Mouse (Mus musculus): ENCODE measurements around the gene Wtap.
A peak's percentile ranks its signal among the peaks of the same experiment; 100 is the strongest.
"Not testable (repeated sequence)": the region's sequence is repeated elsewhere in the genome, so short reads cannot be mapped to it uniquely, and the experiment has no call there.

Wtap gene

DNA sequence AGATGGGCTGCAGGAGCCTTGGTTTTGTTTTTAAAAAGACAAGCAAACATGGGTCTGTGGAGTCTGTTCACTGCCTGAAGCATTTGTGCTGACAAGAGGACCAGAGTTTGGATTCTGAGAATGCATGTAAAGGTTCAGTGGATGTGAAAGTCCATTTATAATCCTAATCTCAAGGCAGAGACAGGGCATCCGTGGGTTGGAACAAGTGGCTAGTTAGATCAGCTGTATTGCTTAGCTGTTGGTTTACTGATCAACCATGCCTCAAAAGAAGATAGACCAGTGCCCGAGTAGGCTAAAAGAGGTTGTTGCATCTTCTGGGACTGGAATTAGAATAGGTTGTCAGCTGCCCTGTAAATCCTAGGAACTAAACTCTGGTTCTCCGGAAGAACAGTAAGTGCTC lies 30.5 kb downstream of the Wtap start:
- no peak for DNase-seq (ENCODE audit: low read depth, low spot score)

DNA sequence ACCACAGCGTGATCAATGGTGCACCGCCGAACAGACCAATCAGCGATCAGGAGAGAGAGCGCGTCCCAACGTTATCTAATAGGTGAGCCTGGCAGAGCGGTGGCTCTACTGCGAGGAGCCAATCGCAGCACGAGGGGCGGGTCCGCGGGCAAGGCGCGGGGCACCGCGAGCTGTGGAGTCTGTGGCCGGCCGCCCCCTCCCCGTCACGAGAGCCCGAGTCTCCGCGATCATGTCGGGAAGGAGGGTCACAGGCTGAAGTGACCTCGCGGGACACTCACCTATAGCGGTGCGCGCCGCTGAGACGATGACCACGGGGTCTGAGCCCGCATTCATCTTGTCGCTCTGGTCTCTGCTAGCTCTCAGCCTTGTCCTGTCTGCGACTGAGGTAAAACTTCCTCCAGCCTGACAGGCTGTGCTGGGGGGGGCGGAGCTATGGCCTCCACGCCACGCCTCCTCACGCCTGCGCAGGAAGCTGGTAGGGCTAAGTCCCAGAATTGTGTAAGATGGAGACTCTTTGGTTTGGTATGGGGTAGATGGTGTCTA lies 33.6 kb downstream of the Wtap start, which contains the start of gene Acat2:
TSS of gene Acat2 (minus strand) at position 417 of the 543 bp plus-strand sequence.
- DNase-seq (ENCODE audit: low read depth, low spot score) = peak; percentile 88

- not testable (repeated sequence) for DNase-seq (ENCODE audit: low read depth, low spot score)
These were observed 34.6 kb downstream of the Wtap start for GRCm38 (mm10) chr17:12959377-12959776.

DNA sequence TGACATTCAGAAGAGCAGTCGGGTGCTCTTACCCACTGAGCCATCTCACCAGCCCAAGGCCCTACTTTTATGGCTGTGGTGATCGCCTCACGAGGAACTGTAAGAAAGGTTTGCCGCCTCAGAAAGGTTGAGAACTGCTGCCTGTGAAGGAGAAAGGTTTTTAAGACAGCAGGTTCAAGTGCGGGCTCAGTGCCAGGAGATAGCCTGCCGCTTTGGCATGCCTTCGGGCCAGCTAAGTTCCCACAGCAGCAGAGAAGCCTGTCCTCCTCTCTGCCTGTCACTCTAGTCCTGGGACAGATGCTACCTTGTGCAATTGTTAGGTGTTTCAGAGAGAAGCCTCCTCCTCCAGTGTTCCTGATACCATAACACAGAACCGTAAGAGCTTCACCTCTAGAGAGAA lies 37.3 kb downstream of the Wtap start:
- DNase-seq (ENCODE audit: low read depth, low spot score) = no peak

DNA sequence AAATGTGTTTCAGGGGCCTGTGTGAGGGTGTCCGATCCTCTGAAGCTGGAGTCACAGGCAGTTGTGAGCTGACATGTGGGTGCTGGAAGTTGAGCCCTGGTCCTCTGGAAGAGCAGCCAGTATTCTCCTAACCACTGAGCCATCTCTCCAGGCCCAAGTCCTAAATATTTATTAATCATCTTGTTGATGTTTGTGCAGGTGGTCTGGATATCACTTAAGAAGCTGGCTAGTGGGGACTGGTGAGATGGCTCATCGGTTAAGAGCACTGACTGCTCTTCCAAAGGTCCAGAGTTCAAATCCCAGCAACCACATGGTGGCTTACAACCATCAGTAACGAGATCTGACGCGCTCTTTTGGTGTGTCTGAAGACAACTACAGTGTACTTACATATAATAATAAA lies 44.3 kb downstream of the Wtap start:
- DNase-seq (ENCODE audit: low read depth, low spot score) = no peak

- DNase-seq (ENCODE audit: low read depth, low spot score) = no peak
These were observed 51.4 kb downstream of the Wtap start for GRCm38 (mm10) chr17:12942459-12943162.

GRCm38 (mm10) chr17:12941543-12942260 lies 52.3 kb downstream of the Wtap start:
- DNase-seq (ENCODE audit: low read depth, low spot score) = no peak

- no peak for DNase-seq (ENCODE audit: low read depth, low spot score)
These were observed 53.7 kb downstream of the Wtap start, which contains the start of gene Acat3 for GRCm38 (mm10) chr17:12940151-12940805. TSS of gene Acat3 (minus strand) at chr17:12940600.

GRCm38 (mm10) chr17:12939377-12940148 lies 54.4 kb downstream of the Wtap start:
- DNase-seq (ENCODE audit: low read depth, low spot score) = not testable (repeated sequence)

DNA sequence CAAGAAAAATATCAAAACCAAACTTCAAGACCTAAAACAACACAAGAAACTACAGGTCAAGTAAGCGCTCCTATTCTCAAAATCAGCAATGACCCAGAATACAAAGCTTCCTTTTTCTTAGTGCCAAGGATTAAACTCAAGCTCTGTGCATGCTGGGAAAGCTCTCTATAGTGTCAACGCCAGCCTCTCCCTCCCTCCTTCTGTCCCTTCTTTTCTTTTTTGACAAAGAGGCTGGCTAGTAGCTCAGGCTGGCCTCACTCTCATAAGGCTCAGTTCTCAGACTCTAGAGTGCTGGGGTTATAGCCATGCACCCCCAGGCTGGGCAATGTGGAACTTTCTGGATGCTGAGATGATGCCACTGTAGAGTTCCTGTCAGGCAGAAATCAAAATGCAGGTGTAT lies 55.9 kb downstream of the Wtap start:
- no peak for DNase-seq (ENCODE audit: low read depth, low spot score)

GRCm38 (mm10) chr17:12937412-12937970 lies 56.5 kb downstream of the Wtap start:
- DNase-seq (ENCODE audit: low read depth, low spot score) = no peak

DNA sequence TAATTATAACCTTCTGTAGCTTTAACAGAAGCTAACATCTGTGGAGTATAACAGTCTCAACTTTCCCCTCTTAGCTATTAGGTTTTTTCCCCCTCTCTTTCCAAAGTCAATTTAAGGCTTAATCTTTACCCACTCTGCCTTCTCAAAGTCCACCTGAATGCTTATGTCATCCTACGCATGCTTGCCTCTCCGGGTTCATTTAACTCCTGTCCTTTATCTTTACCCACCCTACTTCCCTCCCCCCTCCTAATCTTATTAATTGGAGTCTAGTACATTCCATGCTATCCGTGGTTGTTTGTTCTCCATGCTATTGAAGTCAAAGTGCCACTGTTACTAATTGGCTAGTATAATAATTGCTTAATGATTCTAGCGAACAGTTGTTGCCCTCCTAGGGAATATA lies 58.2 kb downstream of the Wtap start:
- no peak for DNase-seq (ENCODE audit: low read depth, low spot score)

DNA sequence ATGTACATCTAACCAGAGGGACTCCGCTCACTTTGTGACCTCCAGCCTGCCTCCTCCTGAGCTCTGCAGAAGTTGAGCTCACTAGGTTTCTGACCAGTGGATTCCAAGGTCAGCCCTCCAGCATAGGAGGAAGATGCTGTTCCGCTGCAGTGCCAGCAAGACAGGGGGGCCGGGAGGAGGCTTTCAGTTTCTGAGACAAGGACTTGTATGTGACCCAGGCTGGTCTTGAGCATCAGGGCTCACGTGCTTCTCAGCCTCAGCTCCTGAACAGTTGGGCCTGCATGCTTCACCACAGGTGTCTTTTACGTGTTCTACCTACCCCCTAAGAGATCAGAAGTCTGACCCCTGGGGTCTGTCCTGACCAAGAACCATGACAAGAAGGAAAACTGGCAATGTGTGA lies 62.4 kb downstream of the Wtap start:
- DNase-seq (ENCODE audit: low read depth, low spot score) = not testable (repeated sequence)

GRCm38 (mm10) chr17:12925703-12926180 lies 68.2 kb downstream of the Wtap start:
- no peak for DNase-seq (ENCODE audit: low read depth, low spot score)

- DNase-seq (ENCODE audit: low read depth, low spot score) = no peak
These were observed 69.0 kb downstream of the Wtap start for GRCm38 (mm10) chr17:12925001-12925400.

DNA sequence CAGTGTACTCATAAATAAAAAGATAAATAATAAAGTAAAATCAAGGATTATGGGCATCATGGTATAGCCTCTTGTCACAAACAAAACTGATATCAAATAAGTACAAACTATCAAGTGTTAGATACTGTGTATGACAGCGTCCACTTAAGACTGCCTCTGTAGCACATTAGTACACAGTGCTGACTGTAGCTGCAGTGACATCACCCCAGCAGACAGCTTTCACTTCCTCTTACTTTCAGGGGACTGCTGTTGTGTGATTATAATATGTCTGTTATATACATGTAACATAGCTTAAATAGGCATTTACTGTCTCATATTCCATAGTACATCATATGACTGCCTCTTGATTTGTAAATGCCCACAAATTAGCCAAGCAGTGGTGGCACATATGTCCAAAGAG lies 72.9 kb downstream of the Wtap start:
- DNase-seq (ENCODE audit: low read depth, low spot score) = no peak

All from embryo, embryonic 11.5 days (tissue).